Comparison of ENCODE assay signal across 11 mouse cellular contexts in the genomic region with DNA sequence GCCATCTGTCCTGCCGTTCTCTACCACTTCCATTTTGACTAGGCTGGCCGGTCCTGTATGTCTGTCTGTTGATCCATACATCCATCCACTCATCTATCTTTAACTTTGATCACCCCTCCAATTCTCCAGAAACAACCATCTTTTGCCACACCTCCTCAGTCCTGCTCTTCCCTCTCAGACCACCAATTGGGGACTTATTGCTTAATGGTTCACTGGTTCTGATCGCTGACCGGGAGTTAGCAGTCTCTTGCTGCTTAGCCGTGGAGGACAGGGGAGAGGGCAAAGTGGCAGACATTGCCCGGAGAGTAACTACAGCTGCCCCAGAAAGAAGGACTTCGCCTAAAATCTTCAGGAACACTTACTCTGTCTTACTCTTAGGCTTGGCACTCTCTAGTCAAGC. TPM values are rescaled to one million over a fixed set of nuclear protein-coding genes. Genes with fewer than 3 reads are reported as not detected.
A peak's percentile ranks its signal among the peaks of the same experiment; 100 is the strongest.
DNase-seq lines count a peak whose midpoint lies in the region; ATAC-seq and TF ChIP-seq lines count a peak whose summit lies in the region.
"Had no signal": no experiment of that assay in that cellular context is flagged by ENCODE, and none has a peak within 500 bp of the region (broad histone marks: within the 10 kb centered on the region; RNA-seq: fewer than 3 reads in every experiment).

No protein-coding gene starts in this region.

- H3K36me3 ChIP-seq in heart, embryonic 13.5 days, result no peaks in the 10 kb centered on the region
- no peaks in the 10 kb centered on the region for H3K36me3 ChIP-seq in lung, postnatal 0 days (ENCODE audit: insufficient read depth, low read length)
- no peaks in the 10 kb centered on the region for H3K36me3 ChIP-seq in limb, embryonic 15.5 days
- H3K36me3 ChIP-seq in stomach, embryonic 16.5 days (ENCODE audit: control insufficient read depth, insufficient read depth, low read length), result no peaks in the 10 kb centered on the region

- TF ChIP-seq CTCF in lung, postnatal 0 days (IDR thresholded peaks at IDR 0.05), result no peak

- no peak overlapping the region for H3K4me3 ChIP-seq in heart, embryonic 13.5 days
- peak overlapping the region; percentile 50; the same call in 1 of the 2 replicates for H3K4me3 ChIP-seq in lung, postnatal 0 days (ENCODE audit: low read depth, low read length)
- peak overlapping the region; percentile 68 for H3K4me3 ChIP-seq in limb, embryonic 15.5 days
- peak overlapping the region; percentile 57; the same call in 1 of the 2 replicates for H3K4me3 ChIP-seq in stomach, embryonic 16.5 days (replicated peaks; ENCODE audit: low read length)

- H3K9me3 ChIP-seq in heart, embryonic 13.5 days, result no peaks in the 10 kb centered on the region
- no peaks in the 10 kb centered on the region for H3K9me3 ChIP-seq in lung, postnatal 0 days (ENCODE audit: low read length)
- no peaks in the 10 kb centered on the region for H3K9me3 ChIP-seq in limb, embryonic 15.5 days
- no peaks in the 10 kb centered on the region for H3K9me3 ChIP-seq in stomach, embryonic 16.5 days (replicated peaks; ENCODE audit: control insufficient read depth, low read length)

- peaks cover 87% of the 10 kb centered on the region for H3K27me3 ChIP-seq in heart, embryonic 13.5 days (replicated peaks)
- no peaks in the 10 kb centered on the region; the same call in 1 of the 2 replicates for H3K27me3 ChIP-seq in lung, postnatal 0 days (replicated peaks; ENCODE audit: insufficient read depth, low read length)
- H3K27me3 ChIP-seq in limb, embryonic 15.5 days, result peaks cover 34% of the 10 kb centered on the region
- H3K27me3 ChIP-seq in stomach, embryonic 16.5 days (ENCODE audit: control insufficient read depth, insufficient read depth, low read length), result peaks cover 20% of the 10 kb centered on the region

- no peak overlapping the region for H3K9ac ChIP-seq in heart, embryonic 13.5 days
- no peak overlapping the region for H3K9ac ChIP-seq in lung, postnatal 0 days (replicated peaks; ENCODE audit: low read depth)
- H3K9ac ChIP-seq in limb, embryonic 15.5 days, result no peak overlapping the region
- H3K9ac ChIP-seq in stomach, embryonic 16.5 days (ENCODE audit: low read length), result no peak overlapping the region

- H3K4me2 ChIP-seq in heart, embryonic 13.5 days, result peak overlapping the region; percentile 93
- H3K4me2 ChIP-seq in lung, postnatal 0 days (replicated peaks; ENCODE audit: low read depth, low read length), result peak overlapping the region; percentile 93
- H3K4me2 ChIP-seq in limb, embryonic 15.5 days, result peak overlapping the region; percentile 99
- peak overlapping the region; percentile 94 for H3K4me2 ChIP-seq in stomach, embryonic 16.5 days (ENCODE audit: low read depth, low read length)

- no peak for DNase-seq in heart, adult 8-10 months (ENCODE audit: low spot score)
- no peak for DNase-seq in lung, postnatal 0 days (ENCODE audit: low spot score)
- DNase-seq in lung, postnatal 25 days (ENCODE audit: low spot score), result no peak
- no peak for DNase-seq in urinary bladder, postnatal 4 days (ENCODE audit: low spot score in 2 of 2)
- DNase-seq in spleen, postnatal 36 days (ENCODE audit: low spot score in 2 of 2), result no peak
- DNase-seq: adrenal gland, postnatal 25 days had no signal

- peaks cover 13% of the 10 kb centered on the region for H3K4me1 ChIP-seq in heart, embryonic 13.5 days
- 0 out of 2 replicates have a peak, but pooled peaks cover 6% of the 10 kb centered on the region for H3K4me1 ChIP-seq in lung, postnatal 0 days (ENCODE audit: insufficient read depth, low read depth, low read length)
- H3K4me1 ChIP-seq in limb, embryonic 15.5 days, result peaks cover 20% of the 10 kb centered on the region
- H3K4me1 ChIP-seq in stomach, embryonic 16.5 days (ENCODE audit: control insufficient read depth, insufficient read depth, low read length), result no peaks in the 10 kb centered on the region

- no peak overlapping the region for H3K27ac ChIP-seq in heart, embryonic 13.5 days (replicated peaks)
- no peak overlapping the region for H3K27ac ChIP-seq in lung, postnatal 0 days (ENCODE audit: low read length)
- H3K27ac ChIP-seq in limb, embryonic 15.5 days, result no peak overlapping the region
- no peak overlapping the region for H3K27ac ChIP-seq in stomach, embryonic 16.5 days (ENCODE audit: low read length)
- H3K27ac ChIP-seq: macrophage had no signal

- ATAC-seq in heart, embryonic 13.5 days (ENCODE audit: extremely low read depth, insufficient number of reproducible peaks, low FRiP score, low TSS enrichment), result no peak
- ATAC-seq in lung, postnatal 0 days, result no peak
- ATAC-seq in limb, embryonic 15.5 days (ENCODE audit: insufficient number of reproducible peaks, low FRiP score, low TSS enrichment, low read depth), result no peak
- ATAC-seq in stomach, embryonic 16.5 days (ENCODE audit: insufficient read depth, low FRiP score), result no peak
- ATAC-seq: Patski had no signal

- WGBS in heart, embryonic 13.5 days, result 56% methylated on average over 7 of the region's 7 CpGs
- 46% methylated on average over 7 of the region's 7 CpGs for WGBS in lung, postnatal 0 days
- 53% methylated on average over 7 of the region's 7 CpGs for WGBS in limb, embryonic 15.5 days
- 68% methylated on average over 7 of the region's 7 CpGs for WGBS in stomach, embryonic 16.5 days

- no peak for TF ChIP-seq EP300 in lung, postnatal 0 days (IDR thresholded peaks at IDR 0.05)

RNA-seq across cellular contexts. Expression of a gene that starts 1.3 kb away (rescaled TPM):
- polyA plus RNA-seq in heart, embryonic 13.5 days (2015; fragmentation: Nextera tagmentation; extraction: Ambion mirVana), result 0.23 and 0.32 TPM in 2 replicates
- 1 to 10 TPM in 2 of 4 experiments, under 1 TPM in 2; 0.95 to 1.6 (median 0.98) TPM for total RNA-seq in heart, adult 8-10 months (2022)
- polyA plus RNA-seq in lung, postnatal 0 days (2015; fragmentation: Nextera tagmentation; extraction: Ambion mirVana), result 2.0 TPM in 2 replicates
- 2.1 and 3.6 TPM in 2 replicates for polyA plus RNA-seq in limb, embryonic 15.5 days (2015; fragmentation: Nextera tagmentation; extraction: Ambion mirVana)
- 0.55 and 0.79 TPM in 2 replicates for polyA plus RNA-seq in stomach, embryonic 16.5 days (2015; fragmentation: Nextera tagmentation; extraction: Ambion mirVana)
- polyA plus RNA-seq: macrophage had no signal
